Mouse (Mus musculus) heart, embryonic 16.5 days (tissue): ENCODE results near the gene Itpa. TPM values are rescaled to one million over a fixed set of nuclear protein-coding genes. Genes with fewer than 3 reads are reported as not detected.

Source experiments
- ATAC-seq: fragments of 200-750 bp; cut with Nextera tagmentation; replicated peaks from 2 replicates; pipeline ENCODE4 v1.8.0; 2017; ENCODE audit warnings: moderate number of reproducible peaks; ENCODE audit not compliant: insufficient read depth, low FRiP score; ENCODE audit errors: extremely low read depth
- H3K27ac ChIP-seq: fragments of 300-500 bp; sonication (generic); 2 replicates; pipeline ENCODE4 v1.5.1; 2014; ENCODE audit warnings: mild to moderate bottlenecking, low read length, control low read depth, moderate library complexity
- H3K27me3 ChIP-seq: fragments of 300-500 bp; sonication (generic); 2 replicates; pipeline ENCODE4 v1.6.1; 2014; ENCODE audit warnings: low read length, mixed read lengths; ENCODE audit not compliant: control insufficient read depth, insufficient read depth
- H3K36me3 ChIP-seq: fragments of 300-500 bp; sonication (generic); 2 replicates; pipeline ENCODE4 v1.6.1; 2014; ENCODE audit not compliant: control insufficient read depth, insufficient read depth
- H3K4me1 ChIP-seq: fragments of 300-500 bp; sonication (generic); 2 replicates; pipeline ENCODE4 v1.6.1; 2014; ENCODE audit warnings: low read length, mixed read lengths; ENCODE audit not compliant: control insufficient read depth, insufficient read depth
- H3K4me2 ChIP-seq: fragments of 300-500 bp; sonication (generic); 2 replicates; pipeline ENCODE4 v1.6.1; 2014; ENCODE audit warnings: low read depth, mild to moderate bottlenecking, control low read depth, low read length
- H3K4me3 ChIP-seq: fragments of 300-500 bp; sonication (generic); 2 replicates; pipeline ENCODE4 v1.5.1; 2014; ENCODE audit warnings: mild to moderate bottlenecking, control low read depth, low read length
- H3K9ac ChIP-seq: fragments of 300-500 bp; sonication (generic); 2 replicates; pipeline ENCODE4 v1.6.1; 2014; ENCODE audit warnings: low read length, control low read depth
- H3K9me3 ChIP-seq: fragments of 300-500 bp; sonication (generic); replicated peaks from 2 replicates; pipeline ENCODE4 v1.6.1; 2016; ENCODE audit warnings: low read length; ENCODE audit not compliant: control insufficient read depth
- WGBS: fragments of 180-500 bp; shearing (Covaris S2); extraction: QIAGEN DNeasy Blood & Tissue Kit; methylation state at CpG from one replicate; pipeline ENCODE4 v1.1.7; 2014; 5-methylcytosine and 5-hydroxymethylcytosine counted together
- polyA plus RNA-seq: library from polyadenylated mRNA; unstranded; fragments of >200 nt; fragmentation: Nextera tagmentation; extraction: Ambion mirVana; gene quantifications from 2 replicates; pipeline ENCODE4 v1.2.1, GENCODE M21; 2015

Gene Itpa
- polyA plus RNA-seq, 1 experiment from 2014 or later, result 70.1 TPM

- H3K4me2 ChIP-seq, result peak overlapping the region; percentile 90
- H3K9ac ChIP-seq, result peak overlapping the region; percentile 72
- H3K27me3 ChIP-seq, result peaks cover 45% of the 10 kb centered on the region
- peak overlapping the region; percentile 55 for H3K4me3 ChIP-seq
- WGBS, result 4% methylated on average over 37 of the region's 38 CpGs
- H3K4me1 ChIP-seq, result peaks cover 14% of the 10 kb centered on the region
- H3K36me3 ChIP-seq, result no peaks in the 10 kb centered on the region
- no peaks in the 10 kb centered on the region for H3K9me3 ChIP-seq
- no peak overlapping the region for H3K27ac ChIP-seq
- ATAC-seq, result peak; percentile 15; the same call in 1 of the 2 replicates
These were observed 32.5 kb upstream of the Itpa start for GRCm38 (mm10) chr2:130634739-130635411.

- peak overlapping the region; percentile 55; the same call in 1 of the 2 replicates for H3K4me3 ChIP-seq
- H3K9ac ChIP-seq, result no peak overlapping the region
- H3K27ac ChIP-seq, result no peak overlapping the region
- H3K36me3 ChIP-seq, result no peaks in the 10 kb centered on the region
- H3K4me2 ChIP-seq, result peak overlapping the region; percentile 90
- H3K4me1 ChIP-seq, result peaks cover 14% of the 10 kb centered on the region
- H3K27me3 ChIP-seq, result peaks cover 47% of the 10 kb centered on the region
- no peaks in the 10 kb centered on the region for H3K9me3 ChIP-seq
- 17% methylated on average over 21 of the region's 21 CpGs for WGBS
- ATAC-seq, result peak; percentile 39
These were observed 31.6 kb upstream of the Itpa start for GRCm38 (mm10) chr2:130635847-130636246.

DNA sequence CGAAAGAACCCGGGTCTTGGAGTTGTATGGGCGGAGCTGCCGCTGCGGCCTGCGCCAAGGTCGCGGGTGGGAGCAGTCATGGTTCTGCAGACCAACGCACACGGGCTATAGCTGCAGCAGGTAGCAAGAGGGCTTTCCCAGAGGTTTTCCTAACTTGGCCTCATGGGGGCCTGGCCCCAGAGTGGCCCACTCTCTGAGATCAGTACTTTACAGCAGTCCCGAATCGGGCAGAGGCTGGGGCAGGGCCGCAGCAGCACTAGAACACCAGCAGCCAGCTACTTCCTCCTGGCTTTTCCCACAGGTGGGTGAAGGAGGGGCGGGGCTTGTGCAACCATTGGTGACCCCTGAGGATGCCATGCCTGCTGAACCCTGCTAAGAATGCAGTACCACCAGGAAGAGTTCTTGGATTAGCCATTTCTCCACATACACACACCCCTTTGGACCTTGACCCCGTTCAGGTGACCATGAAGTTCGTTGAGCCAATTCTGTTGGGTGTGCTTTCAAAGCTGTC lies 29.3 kb upstream of the Itpa start:
- ATAC-seq, result no peak
- Histone ChIP-seq H3K4me2 (no peak overlapping the region), H3K36me3 (no peaks in the 10 kb centered on the region), H3K9ac (no peak overlapping the region), H3K9me3 (no peaks in the 10 kb centered on the region), H3K27ac (no peak overlapping the region), H3K4me3 (no peak overlapping the region), H3K27me3 (peaks cover 47% of the 10 kb centered on the region), H3K4me1 (peaks cover 19% of the 10 kb centered on the region)
- WGBS, result 31% methylated on average over 16 of the region's 16 CpGs

DNA sequence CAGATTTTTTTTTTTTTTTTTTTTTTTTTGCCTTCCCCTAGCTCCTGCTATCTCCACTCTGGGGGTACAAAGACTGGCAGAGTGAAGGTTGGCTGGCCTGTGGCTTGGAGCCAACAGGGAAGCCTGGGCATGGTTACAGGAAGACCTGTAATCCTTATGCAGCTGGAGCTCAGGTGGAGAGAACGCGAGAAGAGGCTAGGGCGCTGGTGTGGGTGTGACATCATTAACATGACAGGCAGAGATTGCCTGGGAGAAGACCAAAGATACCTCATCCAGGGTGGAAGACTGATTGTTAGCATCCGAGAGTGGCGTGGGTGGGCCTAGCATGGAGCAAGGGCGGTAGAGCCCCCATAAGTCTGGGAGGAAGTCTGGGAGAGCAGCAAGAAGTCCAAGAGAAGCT lies 28.1 kb upstream of the Itpa start:
- Histone ChIP-seq H3K9ac (no peak overlapping the region), H3K4me1 (peaks cover 17% of the 10 kb centered on the region), H3K9me3 (no peaks in the 10 kb centered on the region), H3K4me3 (no peak overlapping the region), H3K36me3 (no peaks in the 10 kb centered on the region), H3K27me3 (peaks cover 38% of the 10 kb centered on the region), H3K4me2 (no peak overlapping the region), H3K27ac (no peak overlapping the region)
- 75% methylated on average over 6 of the region's 6 CpGs for WGBS
- no peak for ATAC-seq

DNA sequence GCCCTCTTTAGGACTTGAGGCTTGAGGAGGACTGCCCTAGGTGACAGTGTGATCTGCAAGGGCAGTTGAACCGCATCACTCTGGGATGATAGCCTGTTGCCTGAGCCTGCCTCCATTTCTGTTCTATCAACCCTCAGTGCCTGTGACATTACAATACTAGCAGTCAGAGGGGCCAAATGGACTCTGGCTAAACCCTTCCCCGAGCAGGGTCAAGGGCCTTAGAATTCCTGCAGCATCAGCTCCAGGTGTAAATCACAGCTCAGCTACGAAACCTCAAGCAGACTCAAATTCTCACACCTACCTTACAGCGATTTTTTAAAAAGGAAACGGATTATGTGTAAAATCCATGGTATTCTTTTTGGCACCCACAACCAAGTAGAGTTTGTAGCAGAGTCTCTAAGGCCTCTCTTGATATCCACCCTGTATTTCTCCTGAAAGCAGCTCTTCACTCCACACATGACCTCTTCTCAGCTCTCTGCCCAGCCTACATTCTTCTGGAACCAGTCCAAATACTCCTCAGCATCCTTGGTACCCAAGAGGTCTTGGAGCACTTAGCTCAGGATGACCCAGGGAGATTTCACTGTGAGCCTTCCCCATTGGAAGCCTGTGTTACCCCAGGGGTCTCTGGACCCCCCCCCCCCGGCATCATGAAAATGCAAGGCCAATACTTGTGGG lies 25.9 kb upstream of the Itpa start:
- no peak overlapping the region; the same call in 1 of the 2 replicates for H3K4me2 ChIP-seq
- 63% methylated on average over 6 of the region's 6 CpGs for WGBS
- H3K36me3 ChIP-seq, result no peaks in the 10 kb centered on the region
- peaks cover 23% of the 10 kb centered on the region for H3K27me3 ChIP-seq
- H3K9me3 ChIP-seq, result no peaks in the 10 kb centered on the region
- H3K9ac ChIP-seq, result no peak overlapping the region
- ATAC-seq, result no peak
- no peak overlapping the region for H3K27ac ChIP-seq
- H3K4me3 ChIP-seq, result no peak overlapping the region
- H3K4me1 ChIP-seq, result peaks cover 5% of the 10 kb centered on the region; the same call in 1 of the 2 replicates

GRCm38 (mm10) chr2:130642197-130642660 lies 25.2 kb upstream of the Itpa start:
- Histone ChIP-seq H3K27me3 (peaks cover 15% of the 10 kb centered on the region), H3K4me1 (peaks cover 5% of the 10 kb centered on the region; the same call in 1 of the 2 replicates), H3K4me2 (peak overlapping the region; percentile 99), H3K9me3 (no peaks in the 10 kb centered on the region), H3K9ac (peak overlapping the region; percentile 69), H3K36me3 (no peaks in the 10 kb centered on the region), H3K4me3 (peak overlapping the region; percentile 59), H3K27ac (no peak overlapping the region)
- WGBS, result under 1% methylated on average over 20 of the region's 27 CpGs
- ATAC-seq, result peak; percentile 30

DNA sequence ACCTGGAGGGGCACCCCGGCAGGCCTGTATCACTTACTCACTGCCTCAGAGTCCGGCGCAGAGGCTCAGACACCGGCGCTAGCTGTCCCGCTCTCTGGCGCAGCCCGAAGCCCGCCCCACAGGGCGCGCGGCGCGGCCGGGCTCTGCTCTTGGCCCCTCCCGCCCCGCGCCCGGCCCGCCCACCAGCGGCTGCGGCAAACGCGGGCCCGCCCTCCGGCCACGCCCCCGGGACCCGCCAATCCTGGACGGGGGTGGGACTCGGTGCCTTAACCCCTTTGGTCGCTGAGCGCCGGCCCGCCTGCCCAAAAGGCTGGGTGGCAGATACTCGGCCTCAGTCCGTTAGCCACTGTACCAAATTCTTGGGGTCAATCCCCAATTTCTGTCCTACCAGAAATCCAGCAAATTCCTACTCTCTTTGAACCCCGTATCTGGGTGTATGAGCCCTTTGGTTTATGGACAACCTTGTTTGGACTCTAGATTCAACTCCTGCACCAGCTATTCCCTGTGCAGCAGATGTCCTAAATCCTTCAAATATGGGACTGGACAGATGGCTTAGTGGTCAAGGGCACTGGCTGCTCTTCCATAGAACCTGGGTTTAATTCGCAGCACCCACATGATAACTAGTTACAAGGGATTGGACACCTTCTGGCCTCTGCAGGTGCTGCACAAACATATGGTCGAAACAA lies 24.6 kb upstream of the Itpa start, which contains the start of gene Lzts3:
Gene Lzts3, minus strand, starts transcription at position 120 of the 686 bp plus-strand sequence.
- H3K27ac ChIP-seq, result no peak within 1 kb of the TSS
- WGBS, result 4% methylated on average over 40 of the region's 40 CpGs
- peak within 1 kb of the TSS; percentile 69 for H3K9ac ChIP-seq

GRCm38 (mm10) chr2:130645198-130645597 lies 22.2 kb upstream of the Itpa start:
- no peak overlapping the region for H3K4me3 ChIP-seq
- H3K27me3 ChIP-seq, result 0 out of 2 replicates have a peak, but pooled peaks cover 2% of the 10 kb centered on the region
- H3K36me3 ChIP-seq, result peaks cover 4% of the 10 kb centered on the region
- no peak overlapping the region for H3K27ac ChIP-seq
- peaks cover 5% of the 10 kb centered on the region; the same call in 1 of the 2 replicates for H3K4me1 ChIP-seq
- no peak overlapping the region for H3K9ac ChIP-seq
- 73% methylated on average over 4 of the region's 4 CpGs for WGBS
- H3K4me2 ChIP-seq, result no peak overlapping the region
- H3K9me3 ChIP-seq, result no peaks in the 10 kb centered on the region
- no peak for ATAC-seq

More for the DNA sequence above, 24.6 kb upstream of the Itpa start, which contains the start of gene Lzts3:
- ATAC-seq, result peak; percentile 97
- H3K4me2 ChIP-seq, result peak within 1 kb of the TSS; percentile 99
- peaks cover 9% of the 10 kb centered on the region for H3K27me3 ChIP-seq
- H3K4me1 ChIP-seq, result peaks cover 5% of the 10 kb centered on the region; the same call in 1 of the 2 replicates
- no peaks in the 10 kb centered on the region for H3K9me3 ChIP-seq
- H3K36me3 ChIP-seq, result no peaks in the 10 kb centered on the region
- H3K4me3 ChIP-seq, result peak within 1 kb of the TSS; percentile 59
